Mouse (Mus musculus): ENCODE data around the gene Catsperz.

GRCm38 (mm10) chr19:6954046-6954445 is 28.9 kb upstream of the Catsperz start:
- no peak for TF ChIP-seq CHD2 (IDR thresholded peaks at IDR 0.05; ENCODE audit: low read depth, low read length)
- no peak for TF ChIP-seq MAFK (IDR thresholded peaks at IDR 0.05; ENCODE audit: insufficient read depth, low read depth, low read length)
- TF ChIP-seq ZC3H11A (IDR thresholded peaks at IDR 0.05; ENCODE audit: borderline replicate concordance, low read depth, low read length) = no peak
- no peak for TF ChIP-seq HCFC1 (IDR thresholded peaks at IDR 0.05; ENCODE audit: borderline replicate concordance, insufficient read depth, low read length)
- TF ChIP-seq ZNF384 (IDR thresholded peaks at IDR 0.05; ENCODE audit: low read depth, low read length) = no peak

Data from ES-E14 (cell line).